Mouse (Mus musculus): ENCODE data around the gene Timm8a1. TPM values are rescaled to one million over a fixed set of nuclear protein-coding genes. Genes with fewer than 3 reads are reported as not detected.

Timm8a1 gene
- total RNA-seq (2014; fragmentation: Nextera tagmentation) (28.7 and 31.9 TPM in 2 replicates), total RNA-seq (2017) (176 and 206 TPM in 2 replicates), polyA plus RNA-seq (2012) (4.8 and 6.5 TPM in 2 replicates)

DNA sequence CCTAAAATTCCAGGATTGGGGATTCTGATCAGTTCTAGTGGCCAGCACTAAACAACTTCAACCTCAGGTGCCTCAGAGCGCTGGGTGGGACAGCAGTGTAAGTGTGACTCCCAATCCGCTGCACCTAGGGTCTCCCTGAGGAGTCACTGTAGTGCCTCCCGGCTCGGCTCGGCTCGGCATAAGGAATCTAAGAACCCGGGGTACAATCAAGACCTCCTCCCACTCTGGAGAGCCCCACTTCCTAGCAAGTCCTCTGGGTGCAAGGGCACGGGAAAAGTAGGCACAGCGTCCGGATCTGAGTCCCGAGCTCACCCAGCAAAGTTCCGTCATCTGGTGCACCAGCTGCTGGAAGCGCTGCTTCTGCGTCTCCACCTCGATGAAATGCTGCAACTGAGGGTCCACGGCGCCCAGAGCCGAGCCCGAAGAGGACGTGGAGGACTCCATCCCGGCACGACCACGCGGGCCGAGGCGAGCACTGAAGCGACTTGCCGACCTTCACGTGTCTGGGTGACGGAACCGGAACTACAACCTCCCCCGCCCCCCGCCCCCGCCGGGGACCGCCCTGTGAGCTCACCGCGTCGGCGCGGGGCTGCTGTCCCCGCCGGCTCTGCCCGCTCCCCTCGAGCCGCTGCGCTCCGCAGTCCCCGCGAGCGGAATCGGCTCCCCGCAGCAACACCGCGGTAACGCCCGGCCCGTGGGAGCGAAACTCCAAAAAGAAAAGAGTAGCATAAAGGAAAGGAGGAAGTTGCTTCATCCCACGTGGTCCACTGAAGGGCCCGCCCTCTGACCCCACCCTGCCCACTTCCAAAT lies at the start of gene Timm8a1:
Timm8a1 (minus strand) TSS at position 721 of the 810 bp plus-strand sequence.
- peaks cover 3% of the 10 kb centered on the region for H3K4me1 ChIP-seq (ENCODE audit: insufficient read depth, low read depth, low read length)
- H3K4me3 ChIP-seq (ENCODE audit: low read depth, low read length): peak within 1 kb of the TSS; percentile 73
- H3K9me3 ChIP-seq (replicated peaks): no peaks in the 10 kb centered on the region
- TF ChIP-seq POLR2AphosphoS5 (IDR thresholded peaks at IDR 0.05; ENCODE audit: insufficient replicate concordance, low read depth, low read length) (no peak), GATA1 (IDR thresholded peaks at IDR 0.05; ENCODE audit: borderline replicate concordance, low read length) (no peak), CTCF (IDR thresholded peaks at IDR 0.05; ENCODE audit: low read depth, low read length) (no peak), GATA2 (IDR thresholded peaks at IDR 0.05; ENCODE audit: borderline replicate concordance, low read depth, low read length) (no peak), TAL1 (conservative IDR thresholded peaks at IDR 0.05; ENCODE audit: low read depth, low read length) (no peak)
- H3K27me3 ChIP-seq (ENCODE audit: insufficient read depth, low read length): no peaks in the 10 kb centered on the region
- DNase-seq (ENCODE audit: low spot score) (peak; percentile 43), ATAC-seq (ENCODE audit: extremely low read depth, insufficient number of reproducible peaks, low FRiP score, poor library complexity, severe bottlenecking) (peak; percentile 71)
- peaks cover 38% of the 10 kb centered on the region for H3K36me3 ChIP-seq (replicated peaks)

GRCm38 (mm10) chrX:134589836-134590235 lies 48.2 kb upstream of the Timm8a1 start:
- no peak for DNase-seq (ENCODE audit: low spot score)
- TF ChIP-seq GATA2 (IDR thresholded peaks at IDR 0.05; ENCODE audit: borderline replicate concordance, low read depth, low read length): no peak
- TF ChIP-seq POLR2AphosphoS5 (IDR thresholded peaks at IDR 0.05; ENCODE audit: insufficient replicate concordance, low read depth, low read length): no peak; the same call in 1 of the 2 replicates
- TF ChIP-seq CTCF (IDR thresholded peaks at IDR 0.05; ENCODE audit: low read depth, low read length): no peak
- no peak for TF ChIP-seq TAL1 (conservative IDR thresholded peaks at IDR 0.05; ENCODE audit: low read depth, low read length)
- no peak for TF ChIP-seq GATA1 (IDR thresholded peaks at IDR 0.05; ENCODE audit: borderline replicate concordance, low read length)
- Histone ChIP-seq H3K4me1 (ENCODE audit: insufficient read depth, low read depth, low read length) (peaks cover 9% of the 10 kb centered on the region; the same call in 1 of the 2 replicates), H3K4me3 (ENCODE audit: low read depth, low read length) (no peak overlapping the region), H3K9me3 (replicated peaks) (no peaks in the 10 kb centered on the region), H3K36me3 (replicated peaks) (peaks cover 35% of the 10 kb centered on the region), H3K27me3 (ENCODE audit: insufficient read depth, low read length) (no peaks in the 10 kb centered on the region)
- ATAC-seq (ENCODE audit: extremely low read depth, insufficient number of reproducible peaks, low FRiP score, poor library complexity, severe bottlenecking): no peak

- no peaks in the 10 kb centered on the region for H3K9me3 ChIP-seq (replicated peaks)
- peaks cover 17% of the 10 kb centered on the region for H3K4me1 ChIP-seq (ENCODE audit: insufficient read depth, low read depth, low read length)
- TF ChIP-seq GATA1 (IDR thresholded peaks at IDR 0.05; ENCODE audit: borderline replicate concordance, low read length) (no peak), TAL1 (conservative IDR thresholded peaks at IDR 0.05; ENCODE audit: low read depth, low read length) (no peak), GATA2 (IDR thresholded peaks at IDR 0.05; ENCODE audit: borderline replicate concordance, low read depth, low read length) (no peak), CTCF (IDR thresholded peaks at IDR 0.05; ENCODE audit: low read depth, low read length) (no peak), POLR2AphosphoS5 (IDR thresholded peaks at IDR 0.05; ENCODE audit: insufficient replicate concordance, low read depth, low read length) (no peak)
- H3K4me3 ChIP-seq (ENCODE audit: low read depth, low read length): no peak overlapping the region
- ATAC-seq (ENCODE audit: extremely low read depth, insufficient number of reproducible peaks, low FRiP score, poor library complexity, severe bottlenecking) (no peak), DNase-seq (ENCODE audit: low spot score) (no peak)
- peaks cover 35% of the 10 kb centered on the region for H3K36me3 ChIP-seq (replicated peaks)
- H3K27me3 ChIP-seq (ENCODE audit: insufficient read depth, low read length): no peaks in the 10 kb centered on the region
Measured at GRCm38 (mm10) chrX:134588997-134589396, 47.3 kb upstream of the Timm8a1 start.

DNA sequence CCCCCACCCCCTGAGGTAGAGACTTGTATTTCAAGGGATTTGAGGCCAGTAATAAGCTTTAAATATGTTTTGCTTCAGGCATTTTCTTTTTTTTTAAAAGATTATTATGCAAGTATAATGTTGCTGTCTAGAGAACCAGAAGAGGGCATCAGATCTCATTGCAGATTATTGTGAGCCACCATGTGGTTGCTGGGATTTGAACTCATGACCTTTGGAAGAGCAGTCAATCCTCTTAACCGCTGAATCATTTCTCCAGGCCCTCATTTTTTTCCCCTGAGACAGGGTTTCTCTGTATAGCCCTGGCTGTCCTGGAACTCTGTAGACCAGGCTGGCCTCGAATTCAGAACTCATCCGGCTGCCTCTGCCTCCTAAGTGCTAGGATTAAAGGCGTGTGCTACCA lies 46.6 kb upstream of the Timm8a1 start:
- H3K4me3 ChIP-seq (ENCODE audit: low read depth, low read length): peak overlapping the region; percentile 16; the same call in 1 of the 2 replicates
- H3K9me3 ChIP-seq (replicated peaks): no peaks in the 10 kb centered on the region
- peaks cover 24% of the 10 kb centered on the region for H3K4me1 ChIP-seq (ENCODE audit: insufficient read depth, low read depth, low read length)
- ATAC-seq (ENCODE audit: extremely low read depth, insufficient number of reproducible peaks, low FRiP score, poor library complexity, severe bottlenecking) (no peak), DNase-seq (ENCODE audit: low spot score) (no peak)
- H3K27me3 ChIP-seq (ENCODE audit: insufficient read depth, low read length): no peaks in the 10 kb centered on the region
- peaks cover 32% of the 10 kb centered on the region for H3K36me3 ChIP-seq (replicated peaks)
- no peak for TF ChIP-seq GATA1 (IDR thresholded peaks at IDR 0.05; ENCODE audit: borderline replicate concordance, low read length)
- no peak for TF ChIP-seq GATA2 (IDR thresholded peaks at IDR 0.05; ENCODE audit: borderline replicate concordance, low read depth, low read length)
- no peak for TF ChIP-seq POLR2AphosphoS5 (IDR thresholded peaks at IDR 0.05; ENCODE audit: insufficient replicate concordance, low read depth, low read length)
- no peak for TF ChIP-seq TAL1 (conservative IDR thresholded peaks at IDR 0.05; ENCODE audit: low read depth, low read length)
- TF ChIP-seq CTCF (IDR thresholded peaks at IDR 0.05; ENCODE audit: low read depth, low read length): no peak

DNA sequence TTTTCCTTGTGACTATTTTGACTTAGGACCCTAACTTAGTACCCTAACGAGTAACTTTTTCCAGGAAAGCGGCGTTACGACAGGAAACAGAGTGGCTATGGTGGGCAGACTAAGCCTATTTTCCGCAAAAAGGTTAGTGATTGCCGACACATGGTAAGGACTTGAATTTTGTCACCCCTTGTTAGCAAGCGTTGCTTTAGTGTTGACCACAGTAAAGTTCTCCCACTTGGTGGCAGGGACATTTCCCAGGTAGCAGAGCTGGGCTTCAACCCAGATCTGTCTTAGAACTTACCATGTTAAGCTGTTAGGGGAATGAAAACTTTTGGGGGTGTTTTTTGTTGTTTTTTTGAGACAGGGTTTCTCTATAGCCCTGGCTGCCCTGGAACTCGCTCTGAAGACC lies 44.8 kb upstream of the Timm8a1 start:
- Histone ChIP-seq H3K36me3 (replicated peaks) (peaks cover 25% of the 10 kb centered on the region), H3K4me1 (ENCODE audit: insufficient read depth, low read depth, low read length) (peaks cover 34% of the 10 kb centered on the region), H3K9me3 (replicated peaks) (no peaks in the 10 kb centered on the region), H3K4me3 (ENCODE audit: low read depth, low read length) (peak overlapping the region; percentile 77), H3K27me3 (ENCODE audit: insufficient read depth, low read length) (no peaks in the 10 kb centered on the region)
- DNase-seq (ENCODE audit: low spot score): no peak
- no peak for TF ChIP-seq POLR2AphosphoS5 (IDR thresholded peaks at IDR 0.05; ENCODE audit: insufficient replicate concordance, low read depth, low read length)
- no peak for TF ChIP-seq GATA1 (IDR thresholded peaks at IDR 0.05; ENCODE audit: borderline replicate concordance, low read length)
- TF ChIP-seq CTCF (IDR thresholded peaks at IDR 0.05; ENCODE audit: low read depth, low read length): no peak
- TF ChIP-seq TAL1 (conservative IDR thresholded peaks at IDR 0.05; ENCODE audit: low read depth, low read length): no peak
- no peak for TF ChIP-seq GATA2 (IDR thresholded peaks at IDR 0.05; ENCODE audit: borderline replicate concordance, low read depth, low read length)
- ATAC-seq (ENCODE audit: extremely low read depth, insufficient number of reproducible peaks, low FRiP score, poor library complexity, severe bottlenecking): no peak

All from G1E (cell line).